Mouse (Mus musculus) CH12.LX (cell line): ENCODE data around the gene Mcm5. TPM values are rescaled to one million over a fixed set of nuclear protein-coding genes. Genes with fewer than 3 reads are reported as not detected.

Experiments
- DNase-seq: peaks from one replicate; pipeline ENCODE4 v3.0.0-alpha.2; 2013; ENCODE audit errors: extremely low read depth
- H3K27ac ChIP-seq: 2 replicates; pipeline ENCODE4 v1.5.1; 2012; ENCODE audit warnings: low read depth, mild to moderate bottlenecking, control low read depth, moderate library complexity; ENCODE audit not compliant: insufficient read depth
- H3K27me3 ChIP-seq: replicated peaks from 2 replicates; pipeline ENCODE3; 2012; ENCODE audit warnings: inconsistent platforms
- H3K36me3 ChIP-seq, 2 experiments: replicated peaks in 1 of 2; 2 replicates each; pipeline versions ENCODE3 to v1.6.1; 2012; ENCODE audit warnings: inconsistent platforms in 1 of 2, low read length in 1 of 2, mild to moderate bottlenecking in 1 of 2, mixed read lengths in 1 of 2, moderate library complexity in 1 of 2; ENCODE audit not compliant: control insufficient read depth in 1 of 2, insufficient read depth in 1 of 2
- H3K4me1 ChIP-seq, 2 experiments: 2 replicates each; pipeline ENCODE4 v1.6.1; 2012; ENCODE audit warnings: inconsistent platforms in 1 of 2, moderate library complexity in 1 of 2; ENCODE audit not compliant: insufficient read depth in 2 of 2, control insufficient read depth in 1 of 2
- H3K4me2 ChIP-seq: 2 replicates; pipeline ENCODE4 v1.6.1; 2012; ENCODE audit warnings: low read depth, mild to moderate bottlenecking, control low read depth; ENCODE audit not compliant: poor library complexity, insufficient read depth, severe bottlenecking
- H3K4me3 ChIP-seq, 3 experiments: fragments of 150-350 bp in 1 of 3; sonication (generic) in 1 of 3; replicated peaks in 1 of 3; 2 replicates each; pipeline versions ENCODE3 to v1.5.1; 2011 to 2012; ENCODE audit warnings: low read depth in 2 of 3, low read length in 2 of 3, mild to moderate bottlenecking in 2 of 3, moderate library complexity in 2 of 3, control low read depth in 1 of 3, improper control_type of control experiment in 1 of 3, inconsistent platforms in 1 of 3, mixed read lengths in 1 of 3; ENCODE audit not compliant: poor library complexity in 1 of 3
- H3K79me2 ChIP-seq: replicated peaks from 2 replicates; pipeline ENCODE4 v1.6.1; 2012; ENCODE audit warnings: mild to moderate bottlenecking, moderate library complexity; ENCODE audit not compliant: control insufficient read depth, poor library complexity, insufficient read depth, severe bottlenecking; ENCODE audit errors: extremely low read depth
- H3K9ac ChIP-seq: 2 replicates; pipeline ENCODE4 v1.6.1; 2012; ENCODE audit warnings: low read depth, mild to moderate bottlenecking, control low read depth, moderate library complexity; ENCODE audit not compliant: insufficient read depth
- H3K9me3 ChIP-seq: replicated peaks from 2 replicates; pipeline ENCODE3; 2012; ENCODE audit warnings: low read length, inconsistent platforms, mixed read lengths
- CHD2 ChIP-seq: IDR thresholded peaks from 2 replicates; pipeline ENCODE4 v1.6.1; 2011; ENCODE audit warnings: low read length, improper control_type of control experiment
- CTCF ChIP-seq, 2 experiments: IDR thresholded peaks in 1 of 2; conservative IDR thresholded peaks in 1 of 2; 2 replicates each; pipeline ENCODE4 v1.5.1; 2011 to 2012; ENCODE audit warnings: low read depth in 2 of 2, low read length in 2 of 2, improper control_type of control experiment in 1 of 2, inconsistent platforms in 1 of 2, mild to moderate bottlenecking in 1 of 2, moderate library complexity in 1 of 2
- E2F4 ChIP-seq: IDR thresholded peaks from 2 replicates; pipeline ENCODE4 v1.6.1; 2011; ENCODE audit warnings: low read depth, low read length, improper control_type of control experiment; ENCODE audit not compliant: insufficient replicate concordance
- ELF1 ChIP-seq: IDR thresholded peaks from 2 replicates; pipeline ENCODE4 v1.6.1; 2014; ENCODE audit warnings: low read depth, mild to moderate bottlenecking, inconsistent platforms, low read length, improper control_type of control experiment
- EP300 ChIP-seq: IDR thresholded peaks from 2 replicates; pipeline ENCODE4 v1.6.1; 2011; ENCODE audit warnings: low read length, improper control_type of control experiment
- HCFC1 ChIP-seq: IDR thresholded peaks from 2 replicates; pipeline ENCODE4 v1.6.1; 2012; ENCODE audit warnings: low read depth, mild to moderate bottlenecking, inconsistent platforms, low read length, improper control_type of control experiment
- IRF4 ChIP-seq: IDR thresholded peaks from 2 replicates; pipeline ENCODE4 v1.6.1; 2014; ENCODE audit warnings: low read depth, mild to moderate bottlenecking, inconsistent platforms, low read length, improper control_type of control experiment
- MAX ChIP-seq: IDR thresholded peaks from 2 replicates; pipeline ENCODE4 v1.6.1; 2011; ENCODE audit warnings: low read length, improper control_type of control experiment
- MAZ ChIP-seq: IDR thresholded peaks from 2 replicates; pipeline ENCODE4 v1.6.1; 2012; ENCODE audit warnings: low read depth, mild to moderate bottlenecking, inconsistent platforms, low read length, improper control_type of control experiment, moderate library complexity
- MEF2A ChIP-seq: IDR thresholded peaks from 2 replicates; pipeline ENCODE4 v1.6.1; 2014; ENCODE audit warnings: low read depth, mild to moderate bottlenecking, inconsistent platforms, low read length, improper control_type of control experiment, borderline replicate concordance
- NELFE ChIP-seq: IDR thresholded peaks from 2 replicates; pipeline ENCODE4 v1.6.1; 2011; ENCODE audit warnings: low read depth, low read length, improper control_type of control experiment
- NRF1 ChIP-seq: IDR thresholded peaks from 2 replicates; pipeline ENCODE4 v1.6.1; 2014; ENCODE audit warnings: low read depth, mild to moderate bottlenecking, inconsistent platforms, low read length, improper control_type of control experiment, moderate library complexity
- PAX5 ChIP-seq: IDR thresholded peaks from 2 replicates; pipeline ENCODE4 v1.6.1; 2012; ENCODE audit warnings: low read length, inconsistent platforms, mixed read lengths
- POLR2A ChIP-seq: IDR thresholded peaks from 2 replicates; pipeline ENCODE4 v1.6.1; 2011; ENCODE audit warnings: low read depth, mild to moderate bottlenecking, improper control_type of control experiment, low read length
- POLR2AphosphoS2 ChIP-seq: IDR thresholded peaks from 2 replicates; pipeline ENCODE4 v1.6.1; 2011; ENCODE audit warnings: low read depth, low read length, improper control_type of control experiment
- RAD21 ChIP-seq: IDR thresholded peaks from 2 replicates; pipeline ENCODE4 v1.6.1; 2011; ENCODE audit warnings: low read depth, mild to moderate bottlenecking, low read length, improper control_type of control experiment, moderate library complexity
- SMC3 ChIP-seq: IDR thresholded peaks from 2 replicates; pipeline ENCODE4 v1.6.1; 2011; ENCODE audit warnings: low read depth, low read length, improper control_type of control experiment
- TBP ChIP-seq: conservative IDR thresholded peaks from 2 replicates; pipeline ENCODE4 v1.6.1; 2011; ENCODE audit warnings: low read depth, low read length, improper control_type of control experiment
- USF1 ChIP-seq: IDR thresholded peaks from 2 replicates; pipeline ENCODE4 v1.6.1; 2014; ENCODE audit warnings: low read depth, mild to moderate bottlenecking, inconsistent platforms, low read length, improper control_type of control experiment
- USF2 ChIP-seq: conservative IDR thresholded peaks from 2 replicates; pipeline ENCODE4 v1.6.1; 2011; ENCODE audit warnings: low read depth, low read length, improper control_type of control experiment
- ZNF384 ChIP-seq: IDR thresholded peaks from 2 replicates; pipeline ENCODE4 v1.6.1; 2012; ENCODE audit warnings: low read depth, low read length, improper control_type of control experiment, inconsistent platforms
- dilution Hi-C: fragments of 300-500 bp; cut with MboI; formaldehyde crosslinking; loops from 2 replicates; pipeline ENCODE4 v1.14.3; 2020; ENCODE audit warnings: low sequenced_read_pairs; ENCODE audit not compliant: extremely low pct_unique_long_range_greater_than_20kb, extremely low pct_ligation_motif_present
- in situ Hi-C: fragments of 300-500 bp; cut with MboI; formaldehyde crosslinking; loops from 3 replicates; pipeline ENCODE4 v1.14.3; 2019; ENCODE audit warnings: low sequenced_read_pairs, low pct_ligation_motif_present, low pct_unique_long_range_greater_than_20kb, mixed read lengths
- polyA plus RNA-seq: library from polyadenylated mRNA; unstranded; fragments of >175 nt; gene quantifications from 2 replicates; pipeline ENCODE4 v1.2.1, GENCODE M21; 2012; ENCODE audit warnings: low read depth; ENCODE audit not compliant: insufficient read length
- total RNA-seq, 2 experiments: library from RNA; depleted of rRNA; stranded (reverse); fragments of 300-350 nt in 1 of 2; fragments of >200 nt in 1 of 2; gene quantifications; 2 replicates each; pipeline ENCODE4 v1.2.3; 2012 to 2014

Gene Mcm5
- total and polyA plus RNA-seq, 3 experiments: 259 to 332 (median 282) TPM

DNA sequence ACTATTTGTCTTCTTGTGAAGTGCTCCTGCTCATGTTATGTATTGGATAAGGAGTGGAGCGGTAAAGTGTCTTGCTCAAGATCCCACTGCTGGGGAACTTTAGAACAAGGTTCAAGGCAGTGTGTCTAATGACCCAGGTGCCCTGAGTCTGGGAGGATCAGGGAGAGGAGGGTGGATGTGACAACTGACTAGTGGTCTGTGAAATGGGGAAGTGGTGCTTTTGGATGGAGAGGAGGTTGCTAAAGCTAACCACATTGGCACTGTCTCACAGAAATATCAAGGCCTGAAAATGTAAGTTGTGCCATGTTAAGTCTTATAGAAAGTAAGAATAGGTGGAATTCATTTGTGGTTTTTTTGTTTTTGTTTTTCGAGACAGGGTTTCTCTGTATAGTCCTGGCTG is 10.4 kb downstream of the Mcm5 start:
- Histone ChIP-seq H3K79me2 (peaks cover 3% of the 10 kb centered on the region), H3K4me1 (peaks cover 0 to 52% of the 10 kb centered on the region in 2 experiments; a peak in 3 of 4 replicates), H3K9ac (no peak overlapping the region), H3K27ac (no peak overlapping the region), H3K36me3 (peaks cover 86 to 95% of the 10 kb centered on the region in 2 experiments), H3K27me3 (no peaks in the 10 kb centered on the region), H3K9me3 (no peaks in the 10 kb centered on the region), H3K4me2 (no peak overlapping the region), H3K4me3 (no peak overlapping the region)
- in situ Hi-C loops: no loop called here
- TF ChIP-seq EP300 (peak; percentile 70), IRF4 (peak; percentile 59; the same call in 1 of the 2 replicates), SMC3 (no peak)
- dilution Hi-C loops: no loop called here
- peak; percentile 79 for DNase-seq

- H3K27ac ChIP-seq: no peak overlapping the region
- H3K4me1 ChIP-seq: no peaks in the 10 kb centered on the region
- no peak for DNase-seq
- H3K27me3 ChIP-seq: no peaks in the 10 kb centered on the region
- H3K4me2 ChIP-seq: no peak overlapping the region
- no peaks in the 10 kb centered on the region for H3K9me3 ChIP-seq
- H3K36me3 ChIP-seq: peaks cover 69 to 97% of the 10 kb centered on the region in 2 experiments
- no peak overlapping the region for H3K4me3 ChIP-seq
- dilution Hi-C loops (no loop called here), in situ Hi-C loops (loop anchor here (25.0 kb wide), 1 partner anchor 110 kb away; no protein-coding TSS in a partner anchor)
- no peak for TF ChIP-seq E2F4
- TF ChIP-seq EP300: no peak
- TF ChIP-seq HCFC1: no peak
- TF ChIP-seq MAZ: no peak
- no peak for TF ChIP-seq USF1
- TF ChIP-seq ZNF384: no peak
- TF ChIP-seq USF2: no peak
- no peak for TF ChIP-seq MAX
- TF ChIP-seq ELF1: no peak
- no peak for TF ChIP-seq NELFE
- no peak for TF ChIP-seq MEF2A
- TF ChIP-seq PAX5: no peak
- TF ChIP-seq CTCF (conservative IDR thresholded peaks at IDR 0.05 in 1 of 2, IDR thresholded peaks at IDR 0.05 in 1 of 2; ENCODE audit: low read depth in 2 of 2, low read length in 2 of 2): no peak
- no peak for TF ChIP-seq POLR2A
- no peak for TF ChIP-seq CHD2
- TF ChIP-seq TBP: no peak
- TF ChIP-seq RAD21: no peak
- TF ChIP-seq IRF4: no peak
- TF ChIP-seq POLR2AphosphoS2: no peak
- TF ChIP-seq NRF1: no peak
- no peak overlapping the region for H3K9ac ChIP-seq
- H3K79me2 ChIP-seq: no peaks in the 10 kb centered on the region
Observed at GRCm38 (mm10) chr8:75127406-75127805, 18.0 kb downstream of the Mcm5 start.
